Mouse (Mus musculus) neutrophil, adult 65 days (primary cell): Measurements from ENCODE around the gene Gpi1. TPM values are rescaled to one million over a fixed set of nuclear protein-coding genes. Genes with fewer than 3 reads are reported as not detected.

Experiments used
- total RNA-seq: library from RNA; stranded (reverse); gene quantifications from 2 replicates; pipeline ENCODE4 v1.2.4, GENCODE M21; 2023

The Gpi1 gene
- 844 and 975 TPM in 2 replicates for total RNA-seq

GRCm38 (mm10) chr7:34230116-34230515 lies at the start of gene Gpi1:
Gpi1 (minus strand) TSS chr7:34230336.

GRCm38 (mm10) chr7:34250738-34251137 lies 20.6 kb upstream of the Gpi1 start, which contains the start of gene Gm6096:
Gm6096 (plus strand) TSS chr7:34251038.

GRCm38 (mm10) chr7:34196132-34197128 lies 33.7 kb downstream of the Gpi1 start, which contains the start of gene Pdcd2l:
Pdcd2l (minus strand) TSS chr7:34196661.

GRCm38 (mm10) chr7:34169454-34169853 lies 60.7 kb downstream of the Gpi1 start, which contains the start of gene Uba2:
Uba2 (minus strand) TSS chr7:34169599.

Other genes starting within 250 kb of the Gpi1 start
- gene Scgb2b27, start 216.4 kb downstream of the Gpi1 start, total RNA-seq, result not detected in 2 replicates
- gene Scgb1b27, start 208.9 kb downstream of the Gpi1 start, total RNA-seq, result not detected in 2 replicates
- gene Scgb1b30, start 134.9 kb downstream of the Gpi1 start, total RNA-seq, result not detected in 2 replicates
- 0.82 TPM in 1 of 2 replicates, not detected in the other for gene Wtip, start 97.1 kb downstream of the Gpi1 start, total RNA-seq
- gene Uba2, start 60.7 kb downstream of the Gpi1 start, total RNA-seq, result 46.9 and 55.1 TPM in 2 replicates
- gene Pdcd2l, start 33.7 kb downstream of the Gpi1 start, total RNA-seq, result 12.2 and 16.2 TPM in 2 replicates
- not detected in 2 replicates for gene Gm6096, start 20.7 kb upstream of the Gpi1 start, total RNA-seq
- gene 4931406P16Rik, start 83.2 kb upstream of the Gpi1 start, total RNA-seq, result 17.6 and 23.8 TPM in 2 replicates
- 131 and 149 TPM in 2 replicates for gene Lsm14a, start 163.0 kb upstream of the Gpi1 start, total RNA-seq